Mouse (Mus musculus) cerebellum, adult 11-12 months (tissue): ENCODE measurements around the gene Dhdds.

Experiments
- DNase-seq: peaks from one replicate; pipeline ENCODE4 v3.0.0; 2022

The Dhdds gene

DNA sequence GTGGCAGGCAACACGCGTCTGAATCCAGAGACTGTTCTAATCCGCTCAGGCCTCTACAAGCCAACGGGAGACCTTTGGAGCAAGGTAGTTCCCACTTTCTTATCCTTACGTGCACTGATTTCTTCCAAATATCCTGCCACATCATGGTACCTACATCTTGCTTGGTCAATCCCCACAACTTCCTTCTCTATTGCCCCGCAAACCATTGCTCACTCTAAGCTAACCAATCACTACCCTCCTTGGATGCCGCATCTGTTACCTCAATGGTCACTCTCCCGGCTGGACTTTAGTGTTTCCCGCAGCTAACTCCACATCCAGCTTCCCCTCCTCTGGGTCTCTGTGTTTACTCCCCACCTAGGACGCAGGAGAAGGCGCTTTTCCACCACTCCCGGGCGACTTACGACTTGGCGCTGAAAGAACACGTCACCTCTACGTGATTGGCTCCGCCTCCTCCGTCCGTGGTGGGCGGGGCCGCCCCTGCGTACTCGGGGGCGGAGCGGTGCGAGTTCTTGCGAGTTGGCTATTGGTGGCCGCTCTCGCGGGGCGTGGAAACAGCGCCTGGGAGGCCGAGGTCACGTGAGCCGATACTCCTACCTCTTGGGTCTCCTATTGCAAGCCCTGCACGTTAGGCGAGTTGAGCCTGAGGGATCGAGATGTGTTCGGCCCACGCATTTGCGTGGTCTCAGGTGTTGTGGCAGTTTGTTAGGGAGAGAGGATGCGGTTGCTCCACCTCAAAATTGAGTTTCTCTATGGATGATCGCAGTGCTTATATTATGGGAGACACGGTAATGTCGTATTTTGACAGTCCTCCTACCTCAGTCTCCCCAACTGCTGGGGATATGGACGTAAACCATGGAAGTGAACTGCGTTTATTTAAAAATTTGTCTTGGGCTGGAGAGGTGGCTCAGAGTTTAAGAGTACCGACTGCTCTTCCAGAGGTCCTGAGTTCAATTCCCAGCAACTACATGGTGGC, at the start of gene Dhdds:
Gene Dhdds (minus strand): TSS at position 453 of the 973 bp plus-strand sequence.
- DNase-seq, result peak; percentile 96

DNA sequence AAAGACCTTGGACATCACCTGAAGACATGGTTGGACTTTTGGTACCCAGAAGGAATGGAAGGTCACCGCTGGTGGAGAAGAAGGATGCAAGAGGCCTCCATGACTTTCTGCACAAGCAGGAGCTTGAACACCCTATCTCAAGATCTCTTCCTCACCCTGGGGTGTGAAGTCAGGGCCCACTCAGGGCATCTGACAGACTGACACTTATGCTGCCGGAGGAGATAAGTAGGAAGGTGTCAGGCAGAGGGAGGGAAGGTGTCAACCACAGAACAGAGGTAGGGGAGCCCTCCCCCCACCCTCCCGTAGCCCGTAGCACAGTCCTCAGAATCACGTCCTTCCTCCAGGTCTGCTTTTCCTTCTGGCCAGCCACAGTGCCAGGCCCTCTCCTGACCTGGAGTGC, 46.9 kb upstream of the Dhdds start:
- DNase-seq, result no peak

DNA sequence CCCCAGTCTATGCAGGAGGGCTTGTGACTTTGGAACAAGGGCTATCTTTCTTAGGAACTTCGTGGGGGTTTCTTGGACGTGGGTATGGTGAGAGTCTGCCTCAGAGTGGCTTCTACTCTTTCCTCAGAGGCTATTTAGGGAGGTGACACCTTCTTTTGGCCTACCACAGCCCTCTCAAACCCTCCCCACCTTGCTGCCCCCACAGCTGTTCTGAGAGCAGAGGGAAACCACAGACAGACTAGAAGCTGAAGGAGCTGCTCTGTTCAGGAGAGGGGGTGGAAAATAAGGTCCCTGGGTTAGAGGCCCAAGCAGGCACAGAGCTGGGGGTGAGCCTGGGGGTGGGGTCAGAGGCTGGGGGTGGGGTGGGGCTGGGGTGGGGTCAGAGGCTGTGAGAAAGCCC, 42.3 kb upstream of the Dhdds start:
- no peak for DNase-seq

DNA sequence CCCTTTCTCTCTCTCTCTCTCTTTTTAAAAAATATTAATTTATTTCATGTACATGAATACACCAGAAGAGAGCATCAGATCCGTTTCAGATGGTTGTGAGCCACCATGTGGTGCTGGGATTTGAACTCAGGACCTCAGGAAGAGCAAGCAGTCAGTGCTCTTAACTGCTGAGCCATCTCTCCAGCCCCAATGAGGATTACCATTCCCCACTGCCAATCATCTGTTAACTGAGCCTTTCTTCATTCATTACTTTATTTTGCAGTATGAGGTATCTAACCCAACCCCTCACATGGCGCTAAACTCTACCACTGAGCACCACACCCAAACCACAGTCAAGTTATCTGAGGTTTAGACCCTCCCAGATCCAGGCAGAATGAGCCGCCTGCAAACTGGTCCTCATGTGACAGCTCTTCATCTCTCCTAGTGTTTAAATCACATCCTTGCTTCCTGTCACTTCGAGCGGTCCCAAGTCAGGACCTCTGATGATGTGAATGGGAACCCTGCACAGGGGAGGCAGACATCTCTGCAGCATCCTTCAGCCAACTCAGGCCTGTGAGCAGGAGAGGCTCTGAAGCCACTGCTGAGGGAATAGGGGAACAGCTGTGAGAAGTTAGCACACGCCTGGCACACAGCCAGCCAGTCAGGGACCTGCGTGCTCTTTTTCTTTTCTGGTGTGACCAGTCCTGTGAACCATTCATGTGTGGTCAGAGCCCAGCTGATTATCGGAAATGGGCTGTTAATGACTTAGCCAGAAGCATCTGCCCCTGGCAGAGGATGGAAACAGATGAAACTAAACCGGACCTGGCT, 40.8 kb upstream of the Dhdds start:
- DNase-seq, result no peak

DNA sequence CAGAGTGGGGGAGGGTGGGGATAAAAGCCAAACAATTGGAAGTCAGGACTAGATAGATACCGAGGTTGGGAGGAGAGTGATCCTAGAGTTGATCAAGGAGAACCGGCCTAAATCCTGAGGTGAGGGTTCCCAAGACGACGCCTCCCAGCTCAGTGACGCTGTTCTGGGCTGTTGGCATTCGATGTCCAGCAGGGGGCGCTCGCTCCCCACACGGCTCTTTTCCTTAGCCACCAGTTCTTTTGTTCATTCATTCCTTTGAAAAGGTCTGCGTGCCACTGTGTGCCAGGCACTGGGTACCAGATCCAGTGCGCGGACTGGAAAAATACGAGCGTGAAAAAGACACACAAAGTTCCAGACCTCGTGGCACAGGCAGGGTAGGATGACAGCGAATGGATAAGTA, 35.2 kb upstream of the Dhdds start:
- peak; percentile 66 for DNase-seq

DNA sequence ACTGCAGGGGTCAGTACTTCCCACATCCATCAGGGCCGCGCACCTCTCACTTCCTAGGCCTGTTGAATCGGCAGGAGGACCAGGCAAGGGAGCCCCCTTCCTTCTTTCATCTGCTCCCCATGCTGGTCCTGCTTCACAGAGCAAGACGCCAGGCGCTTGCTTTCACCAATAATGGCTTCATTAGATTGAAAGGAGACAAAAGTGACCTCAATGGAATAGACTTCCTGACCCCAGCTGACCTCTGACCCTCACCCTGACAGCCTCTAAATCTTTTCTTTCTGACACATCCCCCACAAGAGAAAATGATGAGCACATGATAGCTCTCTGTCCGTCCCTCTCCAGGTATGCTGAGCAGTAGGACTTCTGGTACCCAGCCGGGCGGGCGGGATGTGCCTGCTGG, 25.1 kb upstream of the Dhdds start:
- no peak for DNase-seq

DNA sequence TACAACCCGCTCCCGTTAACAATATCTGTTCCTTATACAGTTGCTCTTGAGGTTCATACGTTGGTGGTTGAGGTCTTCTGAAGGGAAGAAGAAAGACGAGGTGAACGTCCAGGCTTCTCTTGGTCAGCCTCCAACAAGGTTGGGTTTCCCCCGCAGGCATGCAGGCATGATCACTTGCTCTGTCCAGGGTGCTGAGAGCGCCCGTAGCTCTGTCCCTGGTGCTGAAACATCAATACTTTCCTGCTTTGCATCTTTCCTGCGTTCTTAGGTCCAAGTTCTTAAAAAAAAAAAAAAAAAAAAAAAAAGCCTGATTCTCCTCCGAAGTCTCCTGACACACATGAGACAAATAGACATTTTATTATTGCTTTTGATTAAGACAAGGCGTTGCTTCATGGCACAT, 19.9 kb upstream of the Dhdds start:
- no peak for DNase-seq

DNA sequence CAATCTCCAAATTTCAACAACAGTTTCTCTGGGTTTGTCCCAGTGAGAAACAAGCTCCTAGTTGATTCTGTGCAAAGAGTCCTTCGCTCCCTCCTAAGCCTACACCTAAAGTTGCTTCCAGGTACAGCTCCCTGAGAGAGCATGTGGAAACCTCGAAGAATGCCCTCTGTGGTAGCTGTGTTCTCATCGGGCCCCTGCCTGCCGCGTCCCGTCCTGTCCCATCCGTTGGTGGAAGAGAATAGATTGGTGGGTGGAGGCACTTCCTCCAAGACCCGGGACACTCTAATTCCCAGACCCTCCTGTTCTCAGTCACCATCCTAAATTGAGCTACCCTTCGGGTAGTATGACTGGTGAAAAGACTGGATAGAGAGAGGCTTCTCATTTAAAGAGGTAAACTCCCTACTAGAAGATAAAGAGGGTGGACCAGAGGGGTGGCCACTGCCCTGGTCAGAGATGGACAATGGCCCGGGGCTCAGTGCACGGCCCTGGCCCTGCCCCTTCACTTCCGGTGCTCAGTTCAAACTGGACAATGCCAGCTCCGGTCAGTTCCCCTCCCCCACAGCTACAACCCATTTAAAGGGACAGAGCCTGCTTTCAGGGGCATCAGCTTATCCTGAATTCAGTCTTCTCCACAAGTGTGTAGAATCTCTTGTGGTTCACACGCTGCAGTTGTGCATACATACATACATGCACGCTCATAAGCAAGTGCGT, 19.1 kb upstream of the Dhdds start:
- DNase-seq, result peak; percentile 76

DNA sequence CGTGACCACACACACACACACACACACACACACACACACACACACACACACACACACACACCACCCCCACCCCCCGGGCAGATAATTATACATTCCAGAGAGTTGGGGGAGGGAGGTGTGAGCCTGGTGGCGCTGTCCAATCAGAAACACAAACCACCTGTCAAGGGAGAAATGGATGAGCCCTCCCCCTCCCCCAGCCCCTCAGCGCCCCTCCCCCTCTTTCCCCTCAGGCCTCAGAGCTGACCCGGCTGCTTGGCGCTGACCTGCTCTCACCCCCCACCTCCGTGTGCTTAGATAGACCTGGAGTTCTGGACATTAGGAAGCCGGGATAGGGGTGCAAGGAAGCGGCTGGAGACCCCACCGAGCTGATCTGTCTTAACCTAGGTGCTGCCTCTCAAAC, 18.5 kb upstream of the Dhdds start:
- DNase-seq, result no peak

DNA sequence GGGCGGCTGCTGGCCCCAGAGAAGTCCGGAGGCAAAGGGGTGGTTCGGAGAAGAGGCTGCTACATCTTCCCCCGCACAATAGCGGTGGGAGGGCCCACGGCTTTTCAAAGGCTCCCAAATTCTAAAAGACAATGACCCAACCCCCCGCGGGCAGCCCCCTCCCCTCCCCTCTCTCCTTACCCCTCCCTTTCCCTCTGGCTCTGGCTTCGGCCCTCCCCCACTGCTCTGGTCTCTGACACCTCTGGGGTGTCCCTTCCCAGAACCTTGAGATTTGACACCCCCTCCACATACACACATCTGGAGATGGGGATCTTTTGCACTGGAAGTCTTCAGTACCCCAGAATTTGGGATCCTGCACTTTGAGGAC, 18.0 kb upstream of the Dhdds start, which contains the start of gene Lin28a:
Gene Lin28a (minus strand): TSS at position 63 of the 367 bp plus-strand sequence.
- no peak for DNase-seq

DNA sequence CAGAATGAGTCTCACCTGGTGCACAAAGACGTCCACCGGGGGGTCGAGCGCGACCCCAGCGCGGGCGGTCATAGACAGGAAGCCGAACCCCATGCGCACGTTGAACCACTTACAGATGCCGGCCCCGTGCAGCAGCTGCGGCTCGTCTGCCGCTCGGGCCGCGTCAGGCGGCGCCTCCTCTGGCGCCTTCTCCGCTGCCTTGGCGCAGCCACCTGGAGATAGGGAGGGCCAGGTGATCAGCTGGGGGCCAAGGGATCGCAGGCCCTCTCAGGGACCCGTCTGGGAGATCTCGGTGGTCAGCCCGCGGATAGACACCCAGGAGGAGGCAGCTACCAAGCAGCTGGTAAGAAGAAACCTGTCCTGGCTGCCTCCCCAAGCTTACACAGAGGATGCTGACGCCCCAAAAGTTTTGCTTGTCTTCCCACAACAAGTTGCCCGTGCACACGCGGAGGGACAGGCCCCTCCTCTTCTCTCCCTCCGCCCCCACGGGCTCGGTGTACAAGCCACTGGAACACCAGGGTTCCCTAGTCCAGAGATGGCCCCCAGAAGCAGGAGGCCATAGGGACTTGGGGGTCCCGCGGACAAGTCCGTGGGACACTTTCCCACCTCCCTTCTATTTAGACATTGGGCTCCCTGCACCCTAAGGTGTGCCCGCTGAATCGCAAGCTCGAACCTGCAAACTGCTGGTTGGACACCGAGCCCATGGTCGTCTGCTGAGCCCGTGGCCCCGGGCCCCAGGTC, 17.5 kb upstream of the Dhdds start:
- DNase-seq, result no peak

DNA sequence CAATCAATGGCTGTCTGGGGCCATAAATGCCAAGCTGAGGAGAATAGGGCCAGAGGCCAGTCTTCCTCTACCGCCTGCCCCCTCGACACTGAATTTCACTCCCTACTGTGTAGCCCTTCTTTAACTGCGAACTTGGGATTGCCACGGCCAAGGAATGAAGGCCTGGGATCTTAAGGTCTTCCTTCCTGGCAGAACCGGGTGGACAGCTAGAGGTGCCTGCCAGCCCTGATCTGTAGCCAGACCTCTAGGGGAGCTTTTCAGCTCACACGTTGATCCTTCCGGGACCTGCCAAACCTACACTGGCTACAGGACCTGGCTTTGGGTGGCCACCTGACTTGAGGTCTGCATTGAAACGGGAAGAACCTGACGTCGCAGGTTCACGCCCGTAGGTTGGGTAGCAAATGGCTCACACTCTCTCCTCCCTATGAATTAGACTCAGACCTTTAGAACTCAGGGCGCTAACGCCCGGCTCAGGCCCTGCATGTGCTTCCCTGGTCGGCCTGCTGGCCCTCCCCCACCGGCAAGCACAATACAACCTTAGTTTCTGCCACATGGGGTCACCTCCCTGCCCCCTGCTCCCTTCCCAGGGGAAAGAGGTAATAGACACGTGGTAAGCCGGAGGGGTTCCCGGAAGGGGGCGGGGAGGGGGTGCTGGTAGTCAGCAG, 16.6 kb upstream of the Dhdds start:
- no peak for DNase-seq

DNA sequence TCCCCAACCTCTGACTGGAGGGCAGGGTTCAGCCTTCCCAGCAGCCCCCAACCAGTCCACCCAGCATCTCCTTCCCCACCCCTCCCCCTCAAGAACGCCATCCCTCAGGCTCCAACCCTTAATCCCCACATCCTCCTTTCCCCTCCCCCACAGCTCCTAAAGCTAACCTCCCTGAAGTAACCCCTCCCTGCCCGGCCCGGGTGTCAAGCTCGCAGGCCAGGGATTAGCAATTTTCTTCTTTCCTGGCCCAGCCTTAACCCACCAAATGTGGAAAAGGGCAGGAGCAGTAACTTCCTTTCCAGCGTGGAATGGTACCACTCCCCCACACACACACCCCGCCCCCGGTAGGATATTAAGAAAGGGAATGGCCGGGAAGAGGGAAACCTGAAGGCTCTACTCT, 16.0 kb upstream of the Dhdds start:
- DNase-seq, result no peak

DNA sequence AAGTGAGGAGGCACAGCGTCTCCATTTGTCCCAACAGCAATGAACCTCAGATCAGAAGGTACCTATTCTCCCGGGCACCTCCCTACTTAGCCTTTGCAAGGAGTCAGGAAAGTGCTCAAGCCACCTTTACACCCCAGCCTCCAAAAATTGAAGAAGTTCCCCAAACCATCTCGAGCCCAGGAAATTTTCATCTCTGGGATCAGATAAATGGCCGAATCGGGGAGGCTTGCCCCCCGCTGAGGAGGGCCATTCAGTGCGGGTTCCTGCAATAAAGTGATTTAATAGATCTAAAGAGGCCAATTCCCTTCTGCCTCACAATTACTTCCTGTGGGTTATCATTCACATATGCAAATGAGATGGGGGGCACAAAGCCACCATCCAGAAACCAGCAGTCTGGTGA, 15.5 kb upstream of the Dhdds start:
- DNase-seq, result no peak

DNA sequence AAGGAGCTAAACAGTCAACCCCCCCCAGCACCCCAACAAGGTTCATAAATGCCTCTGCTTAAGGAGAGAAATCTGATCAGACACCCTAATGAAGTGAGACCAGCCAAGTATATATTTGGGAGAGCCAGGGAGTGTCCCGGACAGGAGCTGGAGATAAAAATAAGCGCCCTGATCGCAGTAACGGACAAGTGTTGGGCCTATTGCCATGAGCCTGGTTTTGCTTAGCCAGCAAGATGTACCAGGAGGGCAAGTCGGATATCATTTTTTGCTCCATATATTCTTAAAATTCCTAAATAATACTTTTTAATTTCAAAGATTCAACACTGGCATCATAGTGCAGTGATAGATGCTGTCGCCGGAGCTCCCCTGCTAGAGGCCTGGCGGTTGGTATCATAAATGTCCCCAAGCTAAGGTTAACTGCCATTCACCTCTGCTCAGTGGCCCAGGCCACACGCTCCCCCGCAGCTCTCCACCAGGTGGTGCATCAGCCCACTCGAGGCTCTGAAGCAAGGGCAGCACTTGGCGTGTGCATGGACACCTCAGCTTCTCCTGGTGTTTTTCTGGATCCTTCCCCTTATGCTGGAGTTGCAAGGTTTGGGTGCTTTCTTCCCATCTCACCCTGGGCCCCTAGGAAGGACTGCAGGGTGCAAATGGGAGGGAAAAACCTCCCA, 12.3 kb upstream of the Dhdds start:
- no peak for DNase-seq

DNA sequence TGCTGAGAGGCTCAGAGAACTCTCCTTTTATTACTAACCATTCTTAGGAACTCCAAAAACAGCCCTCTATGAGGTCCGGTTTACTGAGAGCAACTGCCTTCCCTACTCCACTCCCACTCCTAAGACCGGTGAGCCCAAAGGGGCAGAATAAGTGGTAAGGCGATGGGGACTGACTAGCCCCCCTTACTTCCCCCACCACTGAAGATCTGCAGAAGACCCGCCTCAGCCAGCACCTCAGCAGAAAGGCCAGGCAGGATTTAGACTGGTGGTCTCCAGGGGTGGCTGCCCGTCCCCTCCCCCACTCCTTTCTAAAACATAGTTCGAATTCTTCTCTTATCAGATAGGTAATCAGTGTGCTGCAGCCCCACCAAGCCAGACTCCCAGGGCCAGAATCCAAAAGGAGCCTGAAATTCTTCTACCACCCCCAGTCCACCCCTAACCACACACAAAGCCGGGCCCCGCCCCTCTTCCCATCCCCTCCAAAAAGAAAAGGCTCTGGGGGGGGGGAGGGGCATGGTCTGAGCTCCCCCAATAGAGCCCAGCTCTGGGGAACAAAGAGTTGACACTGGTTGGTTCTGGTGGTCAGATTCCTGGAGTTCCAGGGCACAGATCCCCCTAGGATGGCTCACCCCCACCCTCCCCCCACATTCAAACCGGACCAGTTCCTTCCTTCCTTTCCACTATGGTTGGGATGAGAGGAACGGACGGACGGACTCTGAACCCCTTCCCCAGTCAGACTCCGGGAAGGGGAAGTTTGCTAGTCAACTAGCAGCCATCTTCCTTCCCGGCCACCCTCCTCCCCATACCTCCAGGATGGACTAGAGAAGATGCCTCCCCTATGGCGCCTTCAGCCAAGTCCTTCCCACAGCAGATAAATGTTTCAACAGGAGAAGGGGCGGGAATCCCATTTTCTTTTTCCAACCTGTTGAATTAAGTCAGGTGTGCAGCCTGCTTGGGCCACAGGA, 11.0 kb upstream of the Dhdds start:
- DNase-seq, result no peak

DNA sequence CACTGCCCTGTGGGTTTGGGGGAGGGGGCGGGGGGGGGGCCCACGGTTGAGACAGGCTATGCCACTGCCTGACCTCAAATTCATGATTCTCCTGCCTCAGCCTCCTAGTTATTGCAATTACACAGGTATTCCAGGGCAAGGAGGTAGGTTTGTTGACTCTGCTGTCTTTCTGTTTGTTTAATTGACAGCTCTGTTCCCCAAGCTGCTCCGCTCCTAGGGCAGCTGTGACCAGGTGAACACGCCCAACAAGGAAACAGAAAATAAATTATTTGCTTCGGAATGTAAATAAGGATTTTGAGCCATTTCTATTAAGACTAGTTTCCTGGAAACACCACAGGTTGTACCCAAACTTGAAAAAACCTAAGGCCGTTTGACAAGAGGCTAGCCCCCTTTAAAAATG, 9.0 kb upstream of the Dhdds start:
- no peak for DNase-seq

DNA sequence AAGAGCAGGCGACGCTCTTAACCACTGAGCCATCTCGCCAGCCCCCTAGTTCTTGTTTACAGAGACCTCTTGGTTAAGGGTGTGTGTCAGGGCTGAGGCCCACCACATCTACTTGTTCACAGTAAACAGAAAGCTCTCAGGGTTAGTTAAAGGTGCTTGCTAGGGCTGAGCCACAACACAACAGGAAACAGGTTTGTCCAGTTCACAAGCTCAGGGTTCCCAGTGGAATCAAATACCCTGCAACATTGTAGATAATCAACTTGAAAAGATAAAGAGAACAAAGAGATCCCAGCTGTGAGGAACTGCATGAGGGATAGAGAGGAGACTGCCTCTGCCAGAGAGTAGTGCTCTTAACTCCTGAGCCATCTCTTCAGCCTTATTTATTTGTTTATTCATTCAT, 6.1 kb upstream of the Dhdds start:
- no peak for DNase-seq

DNA sequence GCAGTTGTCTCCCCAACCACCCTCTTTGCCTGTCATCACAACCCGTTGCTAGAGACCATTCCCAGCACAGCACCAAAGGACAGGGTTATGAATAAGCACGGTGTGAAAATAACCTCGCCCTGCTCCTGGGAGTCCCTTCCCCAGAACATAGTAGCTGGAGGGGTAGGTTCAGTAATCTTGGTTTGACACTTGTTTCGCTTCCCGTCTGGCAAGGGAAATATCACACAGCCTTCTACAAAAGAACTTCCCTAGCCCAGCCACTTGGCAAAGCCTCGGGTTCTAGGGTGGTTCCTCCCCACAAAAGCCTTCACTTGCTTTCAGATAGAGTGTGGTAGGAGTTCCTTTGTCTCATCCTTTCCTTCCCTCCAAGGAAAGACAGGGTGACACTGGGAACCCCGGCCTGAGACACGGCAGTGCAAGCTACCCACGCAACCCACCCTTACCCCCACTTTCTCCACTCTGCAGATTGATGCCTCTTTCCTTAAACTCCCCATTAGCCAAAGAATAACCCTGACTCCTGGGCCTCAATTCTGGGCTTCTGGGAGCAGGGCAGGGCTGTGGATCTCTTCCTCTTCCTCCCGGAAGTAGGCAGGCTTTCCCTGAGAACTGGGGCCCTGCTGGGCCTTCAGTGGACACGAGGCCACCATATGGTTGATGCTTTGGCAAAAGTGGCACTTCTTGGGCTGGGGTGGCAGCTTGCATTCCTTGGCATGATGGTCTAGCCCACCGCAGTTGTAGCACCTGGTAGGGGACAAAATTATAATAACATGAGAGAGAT, 5.1 kb upstream of the Dhdds start:
- no peak for DNase-seq
